Mouse (Mus musculus): ENCODE measurements around the gene Rapgef6.

- no peak for TF ChIP-seq CTCF (conservative IDR thresholded peaks at IDR 0.05; ENCODE audit: insufficient read depth, insufficient read length, low read depth, low read length)
- no peak for TF ChIP-seq POLR2A (IDR thresholded peaks at IDR 0.05; ENCODE audit: low read depth, low read length)
Measured at GRCm38 (mm10) chr11:54694291-54694690, 171.6 kb downstream of the Rapgef6 start.

Data from kidney, adult 2 months (tissue).